Mouse (Mus musculus): Measurements from ENCODE around the gene Fyb. TPM values are rescaled to one million over a fixed set of nuclear protein-coding genes. Genes with fewer than 3 reads are reported as not detected.

The Fyb gene
- polyA plus RNA-seq, 1 experiment from 2014 or later, result 10.3 TPM

GRCm38 (mm10) chr15:6557552-6557951 is 34.9 kb downstream of the Fyb start:
- H3K36me3 ChIP-seq (ENCODE audit: control insufficient read depth, insufficient read depth, low read length), result no peaks in the 10 kb centered on the region
- H3K4me2 ChIP-seq (ENCODE audit: low read depth, low read length), result no peak overlapping the region
- H3K9ac ChIP-seq (ENCODE audit: low read depth, low read length), result no peak overlapping the region
- no peak overlapping the region for H3K4me3 ChIP-seq (ENCODE audit: low read length)
- no peaks in the 10 kb centered on the region for H3K9me3 ChIP-seq (ENCODE audit: control insufficient read depth, low read length)
- no peak for ATAC-seq
- no peak overlapping the region for H3K27ac ChIP-seq (ENCODE audit: low read length)
- no peaks in the 10 kb centered on the region for H3K27me3 ChIP-seq (replicated peaks; ENCODE audit: control insufficient read depth, insufficient read depth, low read length)
- H3K4me1 ChIP-seq (ENCODE audit: control insufficient read depth, insufficient read depth, low read length), result no peaks in the 10 kb centered on the region
- 90% methylated on average over 4 of the region's 4 CpGs for WGBS

GRCm38 (mm10) chr15:6559188-6559587 is 36.5 kb downstream of the Fyb start:
- H3K27me3 ChIP-seq (replicated peaks; ENCODE audit: control insufficient read depth, insufficient read depth, low read length), result no peaks in the 10 kb centered on the region
- no peak overlapping the region for H3K4me3 ChIP-seq (ENCODE audit: low read length)
- 58% methylated on average over 9 of the region's 9 CpGs for WGBS
- no peak for ATAC-seq
- H3K36me3 ChIP-seq (ENCODE audit: control insufficient read depth, insufficient read depth, low read length), result no peaks in the 10 kb centered on the region
- H3K4me2 ChIP-seq (ENCODE audit: low read depth, low read length), result no peak overlapping the region
- no peaks in the 10 kb centered on the region for H3K9me3 ChIP-seq (ENCODE audit: control insufficient read depth, low read length)
- no peak overlapping the region for H3K27ac ChIP-seq (ENCODE audit: low read length)
- H3K9ac ChIP-seq (ENCODE audit: low read depth, low read length), result no peak overlapping the region
- H3K4me1 ChIP-seq (ENCODE audit: control insufficient read depth, insufficient read depth, low read length), result no peaks in the 10 kb centered on the region

- no peak overlapping the region; the same call in 1 of the 2 replicates for H3K27ac ChIP-seq (ENCODE audit: low read length)
- no peak overlapping the region for H3K4me2 ChIP-seq (ENCODE audit: low read depth, low read length)
- 67% methylated on average over 10 of the region's 10 CpGs for WGBS
Observed at GRCm38 (mm10) chr15:6560696-6561095, 38.0 kb downstream of the Fyb start.

GRCm38 (mm10) chr15:6562161-6562560 is 39.5 kb downstream of the Fyb start:
- Histone ChIP-seq H3K4me3 (ENCODE audit: low read length) (no peak overlapping the region), H3K4me1 (ENCODE audit: control insufficient read depth, insufficient read depth, low read length) (no peaks in the 10 kb centered on the region), H3K9ac (ENCODE audit: low read depth, low read length) (no peak overlapping the region), H3K4me2 (ENCODE audit: low read depth, low read length) (no peak overlapping the region), H3K27me3 (replicated peaks; ENCODE audit: control insufficient read depth, insufficient read depth, low read length) (no peaks in the 10 kb centered on the region), H3K36me3 (ENCODE audit: control insufficient read depth, insufficient read depth, low read length) (no peaks in the 10 kb centered on the region), H3K9me3 (ENCODE audit: control insufficient read depth, low read length) (0 out of 2 replicates have a peak, but pooled peaks cover 2% of the 10 kb centered on the region), H3K27ac (ENCODE audit: low read length) (no peak overlapping the region)
- no peak for ATAC-seq
- WGBS, result 84% methylated on average over 4 of the region's 4 CpGs

More at GRCm38 (mm10) chr15:6560696-6561095, 38.0 kb downstream of the Fyb start:
- Histone ChIP-seq H3K9ac (ENCODE audit: low read depth, low read length) (no peak overlapping the region), H3K27me3 (replicated peaks; ENCODE audit: control insufficient read depth, insufficient read depth, low read length) (no peaks in the 10 kb centered on the region), H3K4me1 (ENCODE audit: control insufficient read depth, insufficient read depth, low read length) (no peaks in the 10 kb centered on the region), H3K36me3 (ENCODE audit: control insufficient read depth, insufficient read depth, low read length) (no peaks in the 10 kb centered on the region), H3K9me3 (ENCODE audit: control insufficient read depth, low read length) (no peaks in the 10 kb centered on the region), H3K4me3 (ENCODE audit: low read length) (no peak overlapping the region)
- no peak for ATAC-seq

- Histone ChIP-seq H3K4me3 (ENCODE audit: low read length) (no peak overlapping the region), H3K9ac (ENCODE audit: low read depth, low read length) (no peak overlapping the region), H3K27me3 (replicated peaks; ENCODE audit: control insufficient read depth, insufficient read depth, low read length) (no peaks in the 10 kb centered on the region), H3K9me3 (ENCODE audit: control insufficient read depth, low read length) (0 out of 2 replicates have a peak, but pooled peaks cover 2% of the 10 kb centered on the region), H3K27ac (ENCODE audit: low read length) (no peak overlapping the region), H3K36me3 (ENCODE audit: control insufficient read depth, insufficient read depth, low read length) (no peaks in the 10 kb centered on the region), H3K4me1 (ENCODE audit: control insufficient read depth, insufficient read depth, low read length) (no peaks in the 10 kb centered on the region), H3K4me2 (ENCODE audit: low read depth, low read length) (no peak overlapping the region)
- 81% methylated on average over 2 of the region's 2 CpGs for WGBS
- ATAC-seq, result no peak
Observed at GRCm38 (mm10) chr15:6562629-6563028, 40.0 kb downstream of the Fyb start.

- peak overlapping the region; percentile 31 for H3K4me3 ChIP-seq (ENCODE audit: low read length)
- peaks cover 12% of the 10 kb centered on the region for H3K4me1 ChIP-seq (ENCODE audit: control insufficient read depth, insufficient read depth, low read length)
- peak overlapping the region; percentile 69 for H3K27ac ChIP-seq (ENCODE audit: low read length)
- 26% methylated on average over 11 of the region's 11 CpGs for WGBS
- H3K36me3 ChIP-seq (ENCODE audit: control insufficient read depth, insufficient read depth, low read length), result no peaks in the 10 kb centered on the region
- ATAC-seq, result peak; percentile 73
- H3K9ac ChIP-seq (ENCODE audit: low read depth, low read length), result peak overlapping the region; percentile 37; the same call in 1 of the 2 replicates
- no peaks in the 10 kb centered on the region for H3K27me3 ChIP-seq (replicated peaks; ENCODE audit: control insufficient read depth, insufficient read depth, low read length)
- 0 out of 2 replicates have a peak, but pooled peaks cover 2% of the 10 kb centered on the region for H3K9me3 ChIP-seq (ENCODE audit: control insufficient read depth, low read length)
- peak overlapping the region; percentile 53 for H3K4me2 ChIP-seq (ENCODE audit: low read depth, low read length)
Observed at GRCm38 (mm10) chr15:6564977-6565421, 42.3 kb downstream of the Fyb start.

GRCm38 (mm10) chr15:6565873-6566272 is 43.2 kb downstream of the Fyb start:
- no peak overlapping the region for H3K4me3 ChIP-seq (ENCODE audit: low read length)
- no peaks in the 10 kb centered on the region for H3K36me3 ChIP-seq (ENCODE audit: control insufficient read depth, insufficient read depth, low read length)
- H3K27ac ChIP-seq (ENCODE audit: low read length), result no peak overlapping the region
- no peaks in the 10 kb centered on the region for H3K27me3 ChIP-seq (replicated peaks; ENCODE audit: control insufficient read depth, insufficient read depth, low read length)
- no peak for ATAC-seq
- 95% methylated on average over 4 of the region's 4 CpGs for WGBS
- peaks cover 12% of the 10 kb centered on the region for H3K4me1 ChIP-seq (ENCODE audit: control insufficient read depth, insufficient read depth, low read length)
- 0 out of 2 replicates have a peak, but pooled peaks cover 2% of the 10 kb centered on the region for H3K9me3 ChIP-seq (ENCODE audit: control insufficient read depth, low read length)
- no peak overlapping the region for H3K4me2 ChIP-seq (ENCODE audit: low read depth, low read length)
- H3K9ac ChIP-seq (ENCODE audit: low read depth, low read length), result no peak overlapping the region

GRCm38 (mm10) chr15:6567993-6568392 is 45.3 kb downstream of the Fyb start:
- no peak overlapping the region for H3K4me2 ChIP-seq (ENCODE audit: low read depth, low read length)
- 75% methylated on average over 5 of the region's 5 CpGs for WGBS

GRCm38 (mm10) chr15:6568605-6569004 is 46.0 kb downstream of the Fyb start:
- no peaks in the 10 kb centered on the region for H3K27me3 ChIP-seq (replicated peaks; ENCODE audit: control insufficient read depth, insufficient read depth, low read length)
- H3K9me3 ChIP-seq (ENCODE audit: control insufficient read depth, low read length), result 0 out of 2 replicates have a peak, but pooled peaks cover 2% of the 10 kb centered on the region
- no peak overlapping the region for H3K4me3 ChIP-seq (ENCODE audit: low read length)
- no peaks in the 10 kb centered on the region for H3K36me3 ChIP-seq (ENCODE audit: control insufficient read depth, insufficient read depth, low read length)
- 0 out of 2 replicates have a peak overlapping the region, but pooled peaks have one; percentile 38 for H3K27ac ChIP-seq (ENCODE audit: low read length)
- ATAC-seq, result no peak
- no peak overlapping the region for H3K4me2 ChIP-seq (ENCODE audit: low read depth, low read length)
- 86% methylated on average over 3 of the region's 3 CpGs for WGBS
- H3K9ac ChIP-seq (ENCODE audit: low read depth, low read length), result no peak overlapping the region
- H3K4me1 ChIP-seq (ENCODE audit: control insufficient read depth, insufficient read depth, low read length), result peaks cover 12% of the 10 kb centered on the region

More at GRCm38 (mm10) chr15:6567993-6568392, 45.3 kb downstream of the Fyb start:
- Histone ChIP-seq H3K4me3 (ENCODE audit: low read length) (no peak overlapping the region), H3K27me3 (replicated peaks; ENCODE audit: control insufficient read depth, insufficient read depth, low read length) (no peaks in the 10 kb centered on the region), H3K4me1 (ENCODE audit: control insufficient read depth, insufficient read depth, low read length) (peaks cover 12% of the 10 kb centered on the region), H3K9me3 (ENCODE audit: control insufficient read depth, low read length) (0 out of 2 replicates have a peak, but pooled peaks cover 2% of the 10 kb centered on the region), H3K36me3 (ENCODE audit: control insufficient read depth, insufficient read depth, low read length) (no peaks in the 10 kb centered on the region), H3K27ac (ENCODE audit: low read length) (0 out of 2 replicates have a peak overlapping the region, but pooled peaks have one; percentile 33), H3K9ac (ENCODE audit: low read depth, low read length) (no peak overlapping the region)
- ATAC-seq, result no peak

- 0 out of 2 replicates have a peak, but pooled peaks cover 2% of the 10 kb centered on the region for H3K9me3 ChIP-seq (ENCODE audit: control insufficient read depth, low read length)
- no peak overlapping the region for H3K4me3 ChIP-seq (ENCODE audit: low read length)
- WGBS, result 59% methylated on average over 5 of the region's 5 CpGs
- peaks cover 12% of the 10 kb centered on the region for H3K4me1 ChIP-seq (ENCODE audit: control insufficient read depth, insufficient read depth, low read length)
- H3K36me3 ChIP-seq (ENCODE audit: control insufficient read depth, insufficient read depth, low read length), result no peaks in the 10 kb centered on the region
- no peak overlapping the region for H3K9ac ChIP-seq (ENCODE audit: low read depth, low read length)
- peak overlapping the region; percentile 75 for H3K27ac ChIP-seq (ENCODE audit: low read length)
- no peak overlapping the region for H3K4me2 ChIP-seq (ENCODE audit: low read depth, low read length)
- peak; percentile 67 for ATAC-seq
- H3K27me3 ChIP-seq (replicated peaks; ENCODE audit: control insufficient read depth, insufficient read depth, low read length), result no peaks in the 10 kb centered on the region
Observed at GRCm38 (mm10) chr15:6569074-6569473, 46.4 kb downstream of the Fyb start.
